Mouse (Mus musculus) MEL (cell line): ENCODE data around the gene Polr2j. TPM values are rescaled to one million over a fixed set of nuclear protein-coding genes. Genes with fewer than 3 reads are reported as not detected.

Source experiments
- DNase-seq: peaks from one replicate; pipeline ENCODE4 v3.0.0; 2011; ENCODE audit warnings: low read depth, low spot score
- H3K27ac ChIP-seq: 2 replicates; pipeline ENCODE4 v1.5.1; 2012; ENCODE audit warnings: low read depth, mild to moderate bottlenecking, control low read depth, low read length, moderate library complexity; ENCODE audit not compliant: control insufficient read depth
- H3K27me3 ChIP-seq, 2 experiments: fragments of 150-350 bp in 1 of 2; sonication (generic) in 1 of 2; 2 replicates each; pipeline ENCODE4 v1.6.1; 2012; ENCODE audit warnings: low read length in 2 of 2, mild to moderate bottlenecking in 2 of 2, improper control_type of control experiment in 1 of 2, moderate library complexity in 1 of 2; ENCODE audit not compliant: insufficient read depth in 2 of 2, control insufficient read depth in 1 of 2
- H3K36me3 ChIP-seq, 2 experiments: 2 replicates each; pipeline ENCODE4 v1.6.1; 2012 to 2014; ENCODE audit warnings: low read length in 2 of 2, improper control_type of control experiment in 1 of 2, inconsistent platforms in 1 of 2, mild to moderate bottlenecking in 1 of 2; ENCODE audit not compliant: insufficient read depth in 2 of 2, control insufficient read depth in 1 of 2
- H3K4me1 ChIP-seq, 2 experiments: fragments of 150-350 bp in 1 of 2; sonication (generic) in 1 of 2; 2 replicates each; pipeline ENCODE4 v1.6.1; 2012; ENCODE audit warnings: low read length in 2 of 2, improper control_type of control experiment in 1 of 2, mild to moderate bottlenecking in 1 of 2; ENCODE audit not compliant: insufficient read depth in 2 of 2, control insufficient read depth in 1 of 2
- H3K4me3 ChIP-seq, 2 experiments: fragments of 150-350 bp in 1 of 2; sonication (generic) in 1 of 2; 2 replicates each; pipeline ENCODE4 v1.5.1; 2012; ENCODE audit warnings: low read depth in 2 of 2, low read length in 2 of 2, mild to moderate bottlenecking in 2 of 2, moderate library complexity in 2 of 2, control low read depth in 1 of 2, improper control_type of control experiment in 1 of 2; ENCODE audit not compliant: control insufficient read depth in 1 of 2, insufficient read depth in 1 of 2
- H3K79me2 ChIP-seq: 2 replicates; pipeline ENCODE4 v1.6.1; 2012; ENCODE audit warnings: mild to moderate bottlenecking, low read length, moderate library complexity; ENCODE audit not compliant: control insufficient read depth, poor library complexity, insufficient read depth
- H3K9ac ChIP-seq: 2 replicates; pipeline ENCODE4 v1.6.1; 2012; ENCODE audit warnings: low read depth, mild to moderate bottlenecking, control low read depth, low read length, moderate library complexity; ENCODE audit not compliant: control insufficient read depth, poor library complexity, severe bottlenecking
- H3K9me3 ChIP-seq: fragments of 150-350 bp; sonication (generic); replicated peaks from 2 replicates; pipeline ENCODE4 v1.6.1; 2012; ENCODE audit warnings: mild to moderate bottlenecking, low read length, improper control_type of control experiment, moderate library complexity; ENCODE audit not compliant: insufficient read depth
- BHLHE40 ChIP-seq: IDR thresholded peaks from 2 replicates; pipeline ENCODE4 v1.6.1; 2012; ENCODE audit warnings: low read depth, mild to moderate bottlenecking, inconsistent platforms, low read length, improper control_type of control experiment, borderline replicate concordance
- CHD1 ChIP-seq: IDR thresholded peaks from 2 replicates; pipeline ENCODE4 v1.6.1; 2012; ENCODE audit warnings: low read depth, mild to moderate bottlenecking, inconsistent platforms, low read length, improper control_type of control experiment
- CHD2 ChIP-seq: IDR thresholded peaks from 2 replicates; pipeline ENCODE4 v1.6.1; 2011; ENCODE audit warnings: low read length, improper control_type of control experiment
- E2F4 ChIP-seq: IDR thresholded peaks from 2 replicates; pipeline ENCODE4 v1.6.1; 2011; ENCODE audit warnings: low read depth, low read length, improper control_type of control experiment, borderline replicate concordance
- ELF1 ChIP-seq: IDR thresholded peaks from 2 replicates; pipeline ENCODE4 v1.6.1; 2014; ENCODE audit warnings: low read depth, mild to moderate bottlenecking, inconsistent platforms, low read length, improper control_type of control experiment, moderate library complexity
- EP300 ChIP-seq, 2 experiments: IDR thresholded peaks; 2 replicates each; pipeline ENCODE4 v1.6.1; 2011; ENCODE audit warnings: improper control_type of control experiment in 2 of 2, low read length in 2 of 2, low read depth in 1 of 2, mild to moderate bottlenecking in 1 of 2
- ETS1 ChIP-seq: IDR thresholded peaks from 2 replicates; pipeline ENCODE4 v1.6.1; 2012; ENCODE audit warnings: low read depth, mild to moderate bottlenecking, inconsistent platforms, low read length, improper control_type of control experiment, moderate library complexity
- GABPA ChIP-seq: IDR thresholded peaks from 2 replicates; pipeline ENCODE4 v1.6.1; 2012; ENCODE audit warnings: low read depth, mild to moderate bottlenecking, inconsistent platforms, low read length, improper control_type of control experiment, moderate library complexity
- GATA1 ChIP-seq: IDR thresholded peaks from 2 replicates; pipeline ENCODE4 v1.6.1; 2011; ENCODE audit warnings: low read depth, low read length, improper control_type of control experiment
- HCFC1 ChIP-seq: IDR thresholded peaks from 2 replicates; pipeline ENCODE4 v1.6.1; 2012; ENCODE audit warnings: low read depth, mild to moderate bottlenecking, inconsistent platforms, low read length, improper control_type of control experiment, moderate library complexity
- JUND ChIP-seq: IDR thresholded peaks from 2 replicates; pipeline ENCODE4 v1.6.1; 2011; ENCODE audit warnings: low read depth, mild to moderate bottlenecking, improper control_type of control experiment, low read length
- KAT2A ChIP-seq: conservative IDR thresholded peaks from 2 replicates; pipeline ENCODE4 v1.6.1; 2012; ENCODE audit warnings: low read depth, low read length, improper control_type of control experiment, inconsistent platforms
- MAFK ChIP-seq: IDR thresholded peaks from 2 replicates; pipeline ENCODE4 v1.6.1; 2011; ENCODE audit warnings: low read depth, mild to moderate bottlenecking, low read length, improper control_type of control experiment, borderline replicate concordance
- MAX ChIP-seq: IDR thresholded peaks from 2 replicates; pipeline ENCODE4 v1.6.1; 2011; ENCODE audit warnings: low read length, improper control_type of control experiment
- MAZ ChIP-seq: IDR thresholded peaks from 2 replicates; pipeline ENCODE4 v1.6.1; 2012; ENCODE audit warnings: low read depth, mild to moderate bottlenecking, inconsistent platforms, low read length, improper control_type of control experiment
- MXI1 ChIP-seq: IDR thresholded peaks from 2 replicates; pipeline ENCODE4 v1.6.1; 2011; ENCODE audit warnings: mild to moderate bottlenecking, low read depth, low read length, improper control_type of control experiment
- MYB ChIP-seq: IDR thresholded peaks from 2 replicates; pipeline ENCODE4 v1.6.1; 2011; ENCODE audit warnings: mild to moderate bottlenecking, low read depth, low read length, improper control_type of control experiment
- MYC ChIP-seq: IDR thresholded peaks from 2 replicates; pipeline ENCODE4 v1.6.1; 2011; ENCODE audit warnings: low read depth, mild to moderate bottlenecking, low read length, improper control_type of control experiment, moderate library complexity
- NELFE ChIP-seq: IDR thresholded peaks from 2 replicates; pipeline ENCODE4 v1.6.1; 2011; ENCODE audit warnings: low read depth, low read length, improper control_type of control experiment
- POLR2AphosphoS2 ChIP-seq: IDR thresholded peaks from 2 replicates; pipeline ENCODE4 v1.6.1; 2011; ENCODE audit warnings: low read length, improper control_type of control experiment
- POLR2AphosphoS5 ChIP-seq: IDR thresholded peaks from 2 replicates; pipeline ENCODE4 v1.6.1; 2012; ENCODE audit warnings: low read depth, borderline replicate concordance, mild to moderate bottlenecking, inconsistent platforms, low read length, moderate library complexity, mixed read lengths
- RAD21 ChIP-seq: IDR thresholded peaks from 2 replicates; pipeline ENCODE4 v1.6.1; 2011; ENCODE audit warnings: mild to moderate bottlenecking, low read depth, low read length, improper control_type of control experiment
- RCOR1 ChIP-seq: IDR thresholded peaks from 2 replicates; pipeline ENCODE4 v1.6.1; 2012; ENCODE audit warnings: low read depth, mild to moderate bottlenecking, inconsistent platforms, low read length, improper control_type of control experiment
- SIN3A ChIP-seq: IDR thresholded peaks from 2 replicates; pipeline ENCODE4 v1.6.1; 2012; ENCODE audit warnings: low read length, improper control_type of control experiment, inconsistent platforms
- SMC3 ChIP-seq: IDR thresholded peaks from 2 replicates; pipeline ENCODE4 v1.6.1; 2011; ENCODE audit warnings: low read depth, low read length, improper control_type of control experiment
- TAL1 ChIP-seq: IDR thresholded peaks from 2 replicates; pipeline ENCODE4 v1.6.1; 2012; ENCODE audit warnings: mild to moderate bottlenecking, inconsistent platforms, low read length, moderate library complexity, mixed read lengths
- TBP ChIP-seq: IDR thresholded peaks from 2 replicates; pipeline ENCODE4 v1.8.0; 2011; ENCODE audit warnings: low read depth, low read length, improper control_type of control experiment
- TCF12 ChIP-seq: IDR thresholded peaks from 2 replicates; pipeline ENCODE4 v1.6.1; 2014; ENCODE audit warnings: low read depth, mild to moderate bottlenecking, inconsistent platforms, low read length, improper control_type of control experiment, moderate library complexity
- ZC3H11A ChIP-seq: IDR thresholded peaks from 2 replicates; pipeline ENCODE4 v1.6.1; 2012; ENCODE audit warnings: low read depth, mild to moderate bottlenecking, inconsistent platforms, low read length, improper control_type of control experiment
- ZMIZ1 ChIP-seq: IDR thresholded peaks from 2 replicates; pipeline ENCODE4 v1.6.1; 2012; ENCODE audit warnings: low read depth, mild to moderate bottlenecking, inconsistent platforms, low read length, improper control_type of control experiment, moderate library complexity
- ZNF384 ChIP-seq: IDR thresholded peaks from 2 replicates; pipeline ENCODE4 v1.6.1; 2012; ENCODE audit warnings: low read depth, mild to moderate bottlenecking, inconsistent platforms, low read length, improper control_type of control experiment
- polyA plus RNA-seq, 2 experiments: library from polyadenylated mRNA; stranded (reverse) in 1 of 2; unstranded in 1 of 2; fragments of >175 nt in 1 of 2; fragments of >200 nt in 1 of 2; gene quantifications; 2 replicates each; pipeline versions ENCODE4 v1.2.1 to v1.2.4; 2012; ENCODE audit warnings: low replicate concordance in 2 of 2, low read depth in 1 of 2; ENCODE audit not compliant: insufficient read length in 2 of 2, insufficient read depth in 1 of 2, missing spikeins in 1 of 2
- total RNA-seq: library from RNA; depleted of rRNA; stranded (reverse); fragments of 300-350 nt; gene quantifications from 2 replicates; pipeline ENCODE4 v1.2.3, GENCODE M21; 2012

Gene Polr2j
- total and polyA plus RNA-seq, 3 experiments = 269 to 316 TPM; not detected in 1

DNA sequence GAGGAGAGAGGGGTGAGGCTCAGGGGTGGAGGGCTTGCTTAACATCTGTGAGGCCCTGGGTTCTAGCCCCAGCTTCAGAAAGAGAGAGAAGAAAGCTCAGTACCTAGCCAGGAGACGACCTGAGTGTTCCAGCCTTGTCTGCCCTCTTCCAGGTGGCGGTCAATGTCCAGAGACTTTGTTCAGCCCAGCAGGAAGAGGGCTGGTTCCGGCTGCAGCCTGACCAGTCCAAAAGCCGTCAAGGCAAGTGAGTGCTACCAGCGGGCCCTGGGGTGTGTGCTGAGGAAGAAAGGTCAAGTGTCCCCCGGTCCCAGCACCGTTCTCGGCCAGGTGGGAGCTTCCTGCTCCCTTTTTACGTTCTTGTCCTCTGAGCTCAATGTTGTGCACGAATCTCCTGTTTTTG is 17.9 kb upstream of the Polr2j start:
- Histone ChIP-seq H3K79me2 (no peaks in the 10 kb centered on the region), H3K9me3 (no peaks in the 10 kb centered on the region), H3K4me3 (no peak overlapping the region), H3K27me3 (no peaks in the 10 kb centered on the region), H3K36me3 (peaks cover 0 to 3% of the 10 kb centered on the region in 2 experiments; a peak in 1 of 4 replicates), H3K9ac (no peak overlapping the region), H3K27ac (no peak overlapping the region), H3K4me1 (peaks cover 0 to 11% of the 10 kb centered on the region in 2 experiments; a peak in 1 of 4 replicates)
- no peak for DNase-seq
- TF ChIP-seq MYB (no peak), MYC (no peak), CHD1 (no peak), POLR2AphosphoS5 (no peak), ZNF384 (no peak)

GRCm38 (mm10) chr5:136102099-136102820 is 14.2 kb upstream of the Polr2j start:
- H3K9me3 ChIP-seq = no peaks in the 10 kb centered on the region
- H3K27me3 ChIP-seq = no peaks in the 10 kb centered on the region
- peak overlapping the region; percentile 13 to 35 for H3K4me3 ChIP-seq
- no peak overlapping the region for H3K27ac ChIP-seq
- H3K9ac ChIP-seq = peak overlapping the region; percentile 49
- peak; percentile 91 for DNase-seq
- peaks cover 0 to 11% of the 10 kb centered on the region in 2 experiments; a peak in 1 of 4 replicates for H3K4me1 ChIP-seq
- peaks cover 0 to 3% of the 10 kb centered on the region in 2 experiments; a peak in 1 of 4 replicates for H3K36me3 ChIP-seq
- H3K79me2 ChIP-seq = no peaks in the 10 kb centered on the region
- peak; percentile 64 for TF ChIP-seq RAD21
- no peak for TF ChIP-seq RCOR1
- peak; percentile 88 for TF ChIP-seq SMC3
- no peak for TF ChIP-seq GABPA
- no peak for TF ChIP-seq TAL1
- no peak for TF ChIP-seq EP300 (IDR thresholded peaks at IDR 0.05; ENCODE audit: low read depth in 1 of 2, low read length in 2 of 2)
- TF ChIP-seq ZC3H11A = peak; percentile 70
- TF ChIP-seq ZMIZ1 = no peak
- peak; percentile 93 for TF ChIP-seq SIN3A
- no peak for TF ChIP-seq ELF1
- TF ChIP-seq HCFC1 = no peak; the same call in 1 of the 2 replicates
- TF ChIP-seq MYC = peak; percentile 100
- no peak for TF ChIP-seq CHD1
- peak; percentile 20; the same call in 1 of the 2 replicates for TF ChIP-seq TBP
- no peak for TF ChIP-seq CHD2
- no peak for TF ChIP-seq E2F4
- no peak for TF ChIP-seq POLR2AphosphoS5
- peak; percentile 100 for TF ChIP-seq MXI1
- TF ChIP-seq NELFE = peak; percentile 42; the same call in 1 of the 2 replicates
- no peak for TF ChIP-seq POLR2AphosphoS2
- 0 out of 2 replicates have a peak, but pooled peaks have one; percentile 17 for TF ChIP-seq TCF12
- no peak for TF ChIP-seq MAZ
- no peak for TF ChIP-seq MYB
- TF ChIP-seq MAX = peak; percentile 99
- TF ChIP-seq MAFK = no peak
- no peak for TF ChIP-seq KAT2A
- TF ChIP-seq BHLHE40 = peak; percentile 100
- TF ChIP-seq ZNF384 = no peak
- TF ChIP-seq GATA1 = no peak
- no peak; the same call in 1 of the 2 replicates for TF ChIP-seq ETS1
- TF ChIP-seq JUND = no peak
